Mouse (Mus musculus): ENCODE results near the gene Emc6. TPM values are rescaled to one million over a fixed set of nuclear protein-coding genes. Genes with fewer than 3 reads are reported as not detected.

Gene Emc6
- polyA plus RNA-seq, 1 experiment from 2014 or later, result 148 TPM

GRCm38 (mm10) chr11:73199879-73200278, 23.0 kb upstream of the Emc6 start:
- Histone ChIP-seq H3K27me3 (replicated peaks) (0 out of 2 replicates have a peak, but pooled peaks cover 4% of the 10 kb centered on the region), H3K9ac (replicated peaks) (peak overlapping the region; percentile 87), H3K4me3 (replicated peaks) (peak overlapping the region; percentile 83), H3K4me1 (peaks cover 30% of the 10 kb centered on the region), H3K36me3 (peaks cover 7% of the 10 kb centered on the region; the same call in 1 of the 2 replicates), H3K4me2 (peak overlapping the region; percentile 96), H3K9me3 (replicated peaks) (no peaks in the 10 kb centered on the region), H3K27ac (replicated peaks) (peak overlapping the region; percentile 82; the same call in 1 of the 2 replicates)
- 3% methylated on average over 12 of the region's 12 CpGs for WGBS
- no peak for ATAC-seq (ENCODE audit: low FRiP score)

DNA sequence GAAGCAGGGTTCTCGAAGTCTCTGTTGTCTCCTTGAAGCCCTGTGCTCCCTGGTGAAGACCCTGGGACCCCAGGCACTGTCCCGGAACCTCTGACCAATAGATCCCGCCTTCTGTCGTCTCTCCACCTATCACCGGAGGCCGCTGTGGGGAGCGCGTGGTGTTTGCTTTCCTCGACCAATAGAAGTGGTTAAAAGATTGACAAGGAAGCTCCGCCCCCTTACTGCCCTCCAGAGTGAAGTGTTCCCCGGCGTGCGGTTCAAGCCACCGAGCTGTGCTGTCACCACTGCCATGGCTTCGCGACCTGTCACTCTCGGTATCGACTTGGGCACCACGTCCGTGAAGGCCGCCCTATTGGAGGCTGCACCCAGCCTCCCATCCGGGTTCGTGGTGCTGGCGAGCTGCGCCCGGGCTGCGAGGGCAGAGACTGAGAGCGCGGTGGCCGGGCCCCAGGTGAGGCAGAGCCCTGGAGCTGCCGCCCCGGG, 22.4 kb upstream of the Emc6 start, which contains the start of gene Shpk:
Gene Shpk (plus strand): TSS at position 231 of the 483 bp plus-strand sequence.
- Histone ChIP-seq H3K27ac (replicated peaks) (peak within 1 kb of the TSS; percentile 82), H3K36me3 (peaks cover 7% of the 10 kb centered on the region; the same call in 1 of the 2 replicates), H3K9me3 (replicated peaks) (no peaks in the 10 kb centered on the region), H3K9ac (replicated peaks) (peak within 1 kb of the TSS; percentile 87), H3K4me1 (peaks cover 30% of the 10 kb centered on the region), H3K4me2 (peak within 1 kb of the TSS; percentile 96), H3K4me3 (replicated peaks) (peak within 1 kb of the TSS; percentile 83), H3K27me3 (replicated peaks) (0 out of 2 replicates have a peak, but pooled peaks cover 4% of the 10 kb centered on the region)
- 0% methylated on average over 32 of the region's 32 CpGs for WGBS
- peak; percentile 98 for ATAC-seq (ENCODE audit: low FRiP score)

DNA sequence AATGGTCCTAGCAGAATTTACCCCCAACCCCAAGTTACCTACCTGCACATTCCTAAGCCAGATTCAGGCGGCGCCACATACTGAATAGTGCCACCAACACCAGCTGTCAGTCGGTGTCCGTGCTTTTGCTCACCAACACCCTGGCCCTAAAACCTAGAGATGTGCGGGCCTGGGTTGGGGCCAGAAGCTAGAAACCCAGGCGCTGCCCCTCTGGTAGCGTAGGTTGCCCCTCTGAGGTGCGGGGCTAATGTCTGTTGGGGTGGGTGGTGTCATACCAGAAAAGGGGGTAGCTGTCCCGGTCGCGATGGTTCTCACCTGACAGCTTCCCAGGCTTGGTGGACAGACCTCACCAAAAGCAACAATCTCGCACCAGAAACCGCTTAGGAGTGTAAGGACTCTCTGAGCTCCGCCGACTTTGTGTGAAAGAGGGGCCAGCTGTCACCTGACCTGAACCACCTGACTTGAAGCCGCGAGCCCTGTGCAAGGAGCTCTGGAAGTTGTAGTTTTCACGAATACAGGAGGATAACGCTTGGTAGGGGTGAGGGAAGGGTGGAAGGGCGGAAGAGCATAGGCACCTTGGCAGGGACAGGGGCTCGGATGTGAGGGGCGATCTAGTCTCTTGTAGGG, 21.9 kb upstream of the Emc6 start, which contains the start of gene Ctns:
Gene Ctns (minus strand): TSS at position 440 of the 627 bp plus-strand sequence.
- no peaks in the 10 kb centered on the region for H3K9me3 ChIP-seq (replicated peaks)
- H3K4me2 ChIP-seq, result peak within 1 kb of the TSS; percentile 96
- H3K4me3 ChIP-seq (replicated peaks), result peak within 1 kb of the TSS; percentile 83
- WGBS, result 1% methylated on average over 22 of the region's 22 CpGs
- peak; percentile 97 for ATAC-seq (ENCODE audit: low FRiP score)
- H3K27me3 ChIP-seq (replicated peaks), result 0 out of 2 replicates have a peak, but pooled peaks cover 4% of the 10 kb centered on the region
- peaks cover 7% of the 10 kb centered on the region; the same call in 1 of the 2 replicates for H3K36me3 ChIP-seq
- peak within 1 kb of the TSS; percentile 87 for H3K9ac ChIP-seq (replicated peaks)
- peaks cover 30% of the 10 kb centered on the region for H3K4me1 ChIP-seq
- H3K27ac ChIP-seq (replicated peaks), result peak within 1 kb of the TSS; percentile 82

- peak overlapping the region; percentile 87 for H3K9ac ChIP-seq (replicated peaks)
- ATAC-seq (ENCODE audit: low FRiP score), result no peak
- H3K27ac ChIP-seq (replicated peaks), result no peak overlapping the region
- peak overlapping the region; percentile 96 for H3K4me2 ChIP-seq
- WGBS, result 10% methylated on average over 1 of the region's 1 CpGs
- H3K4me3 ChIP-seq (replicated peaks), result peak overlapping the region; percentile 83
- H3K9me3 ChIP-seq (replicated peaks), result no peaks in the 10 kb centered on the region
- 0 out of 2 replicates have a peak, but pooled peaks cover 4% of the 10 kb centered on the region for H3K27me3 ChIP-seq (replicated peaks)
- H3K36me3 ChIP-seq, result peaks cover 7% of the 10 kb centered on the region; the same call in 1 of the 2 replicates
- H3K4me1 ChIP-seq, result peaks cover 30% of the 10 kb centered on the region
Measured at GRCm38 (mm10) chr11:73198190-73198589, 21.4 kb upstream of the Emc6 start.

GRCm38 (mm10) chr11:73194444-73194843, 17.6 kb upstream of the Emc6 start:
- H3K9ac ChIP-seq (replicated peaks), result no peak overlapping the region
- 78% methylated on average over 2 of the region's 2 CpGs for WGBS
- H3K27ac ChIP-seq (replicated peaks), result no peak overlapping the region
- H3K4me2 ChIP-seq, result no peak overlapping the region
- no peaks in the 10 kb centered on the region for H3K9me3 ChIP-seq (replicated peaks)
- H3K27me3 ChIP-seq (replicated peaks), result no peaks in the 10 kb centered on the region
- peaks cover 21% of the 10 kb centered on the region for H3K4me1 ChIP-seq
- no peak for ATAC-seq (ENCODE audit: low FRiP score)
- no peak overlapping the region for H3K4me3 ChIP-seq (replicated peaks)
- peaks cover 34% of the 10 kb centered on the region for H3K36me3 ChIP-seq

DNA sequence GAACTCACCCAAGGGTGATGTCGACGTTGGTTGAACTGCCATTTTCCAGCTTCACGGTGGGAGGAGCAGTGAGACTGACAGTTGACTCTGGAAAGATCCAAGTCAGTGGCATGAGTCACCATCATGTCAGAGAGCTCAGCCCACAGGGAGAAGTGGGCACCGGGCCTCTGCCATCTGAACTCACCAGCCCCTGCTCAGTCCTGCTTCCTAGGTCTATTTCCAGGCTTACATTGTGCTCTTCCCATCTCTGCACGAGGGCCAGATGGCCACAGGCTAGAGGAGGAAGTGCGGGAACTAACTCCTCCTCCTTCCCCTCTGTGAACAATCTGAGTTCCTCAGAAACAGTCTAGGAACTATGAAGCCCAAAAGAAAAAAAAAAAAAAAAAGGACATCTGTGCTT, 16.2 kb upstream of the Emc6 start:
- Histone ChIP-seq H3K4me1 (peaks cover 15% of the 10 kb centered on the region), H3K9ac (replicated peaks) (no peak overlapping the region), H3K36me3 (peaks cover 48% of the 10 kb centered on the region), H3K4me3 (replicated peaks) (no peak overlapping the region), H3K4me2 (no peak overlapping the region), H3K27me3 (replicated peaks) (no peaks in the 10 kb centered on the region), H3K27ac (replicated peaks) (no peak overlapping the region), H3K9me3 (replicated peaks) (no peaks in the 10 kb centered on the region)
- WGBS, result 79% methylated on average over 6 of the region's 6 CpGs
- no peak for ATAC-seq (ENCODE audit: low FRiP score)

- Histone ChIP-seq H3K4me1 (no peaks in the 10 kb centered on the region), H3K9me3 (replicated peaks) (no peaks in the 10 kb centered on the region), H3K4me3 (replicated peaks) (no peak overlapping the region), H3K27ac (replicated peaks) (no peak overlapping the region), H3K27me3 (replicated peaks) (no peaks in the 10 kb centered on the region), H3K9ac (replicated peaks) (no peak overlapping the region), H3K4me2 (no peak overlapping the region), H3K36me3 (peaks cover 90% of the 10 kb centered on the region)
- WGBS, result 91% methylated on average over 6 of the region's 6 CpGs
- no peak for ATAC-seq (ENCODE audit: low FRiP score)
Measured at GRCm38 (mm10) chr11:73187231-73187630, 10.4 kb upstream of the Emc6 start.

- H3K27ac ChIP-seq (replicated peaks), result no peak overlapping the region
- no peaks in the 10 kb centered on the region for H3K4me1 ChIP-seq
- no peaks in the 10 kb centered on the region for H3K9me3 ChIP-seq (replicated peaks)
- H3K36me3 ChIP-seq, result peaks cover 82% of the 10 kb centered on the region
- ATAC-seq (ENCODE audit: low FRiP score), result no peak
- no peak overlapping the region for H3K4me2 ChIP-seq
- no peak overlapping the region for H3K9ac ChIP-seq (replicated peaks)
- 90% methylated on average over 10 of the region's 10 CpGs for WGBS
- H3K4me3 ChIP-seq (replicated peaks), result no peak overlapping the region
- H3K27me3 ChIP-seq (replicated peaks), result no peaks in the 10 kb centered on the region
Measured at GRCm38 (mm10) chr11:73185872-73186615, 9.2 kb upstream of the Emc6 start.

GRCm38 (mm10) chr11:73177895-73178294, 1.1 kb upstream of the Emc6 start:
- Histone ChIP-seq H3K4me3 (replicated peaks) (peak overlapping the region; percentile 90), H3K36me3 (peaks cover 24% of the 10 kb centered on the region), H3K4me2 (peak overlapping the region; percentile 67), H3K9ac (replicated peaks) (peak overlapping the region; percentile 66), H3K4me1 (peaks cover 43% of the 10 kb centered on the region), H3K9me3 (replicated peaks) (no peaks in the 10 kb centered on the region), H3K27me3 (replicated peaks) (no peaks in the 10 kb centered on the region), H3K27ac (replicated peaks) (peak overlapping the region; percentile 90)
- ATAC-seq (ENCODE audit: low FRiP score), result no peak
- WGBS, result 5% methylated on average over 2 of the region's 2 CpGs

DNA sequence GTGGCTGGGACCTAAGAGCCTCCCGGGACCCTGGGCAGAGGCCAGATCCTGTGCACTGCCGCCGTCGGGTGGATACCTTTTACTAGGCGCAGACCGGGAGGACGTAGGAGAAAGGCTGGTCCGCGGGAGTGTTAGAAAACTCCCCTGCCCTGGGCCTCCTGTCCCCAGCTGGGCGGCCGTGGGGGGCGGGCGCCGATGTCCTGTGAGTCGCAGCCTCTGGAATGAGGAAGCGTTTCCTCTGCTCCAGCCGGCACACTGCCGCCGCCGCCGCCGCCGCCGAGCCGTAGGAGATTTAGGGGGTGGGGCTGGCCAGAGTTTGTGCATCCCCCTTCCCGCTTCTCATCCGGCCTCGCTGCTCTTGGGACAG, 655 bp upstream of the Emc6 start:
- ATAC-seq (ENCODE audit: low FRiP score), result peak; percentile 52
- peak overlapping the region; percentile 67 for H3K4me2 ChIP-seq
- H3K4me1 ChIP-seq, result peaks cover 43% of the 10 kb centered on the region
- H3K36me3 ChIP-seq, result peaks cover 22% of the 10 kb centered on the region
- H3K27ac ChIP-seq (replicated peaks), result peak overlapping the region; percentile 90
- peak overlapping the region; percentile 90 for H3K4me3 ChIP-seq (replicated peaks)
- peak overlapping the region; percentile 66 for H3K9ac ChIP-seq (replicated peaks)
- under 1% methylated on average over 28 of the region's 28 CpGs for WGBS
- H3K9me3 ChIP-seq (replicated peaks), result no peaks in the 10 kb centered on the region
- no peaks in the 10 kb centered on the region for H3K27me3 ChIP-seq (replicated peaks)

DNA sequence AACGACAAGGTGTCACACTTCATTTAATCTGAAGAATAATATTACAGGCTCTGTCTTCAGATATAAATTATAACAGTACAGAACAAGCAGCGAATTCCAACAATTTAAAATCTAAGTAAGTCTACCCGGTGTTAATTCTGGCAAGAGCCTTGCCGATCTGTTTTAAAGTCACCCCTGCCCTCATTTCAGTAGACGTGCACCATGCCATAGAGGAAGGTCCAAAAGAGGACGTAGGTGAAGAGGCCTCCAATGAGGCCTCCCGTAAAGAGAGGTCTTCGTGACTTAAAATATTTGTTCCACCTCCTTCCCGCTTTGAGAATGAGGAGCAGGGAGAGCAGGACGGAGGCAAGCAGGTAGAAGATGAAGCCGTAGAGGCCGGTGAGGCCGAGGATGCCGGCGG, 651 bp downstream of the Emc6 start:
- H3K27me3 ChIP-seq (replicated peaks), result no peaks in the 10 kb centered on the region
- H3K9ac ChIP-seq (replicated peaks), result peak overlapping the region; percentile 88
- peak overlapping the region; percentile 91 for H3K27ac ChIP-seq (replicated peaks)
- H3K4me2 ChIP-seq, result peak overlapping the region; percentile 67
- no peaks in the 10 kb centered on the region for H3K9me3 ChIP-seq (replicated peaks)
- peaks cover 17% of the 10 kb centered on the region for H3K36me3 ChIP-seq
- under 1% methylated on average over 15 of the region's 15 CpGs for WGBS
- H3K4me3 ChIP-seq (replicated peaks), result peak overlapping the region; percentile 90
- H3K4me1 ChIP-seq, result peaks cover 43% of the 10 kb centered on the region
- no peak for ATAC-seq (ENCODE audit: low FRiP score)

All from neural tube, embryonic 15.5 days (tissue).